Mouse (Mus musculus) liver, embryonic 15.5 days (tissue): ENCODE data around the gene Fstl3. TPM values are rescaled to one million over a fixed set of nuclear protein-coding genes. Genes with fewer than 3 reads are reported as not detected.

Source experiments
- ATAC-seq: fragments of 200-750 bp; cut with Nextera tagmentation; 2 replicates; pipeline ENCODE4 v1.8.0; 2017; ENCODE audit warnings: moderate number of reproducible peaks, mild to moderate bottlenecking, moderate library complexity; ENCODE audit not compliant: insufficient read depth
- H3K27ac ChIP-seq: fragments of 300-500 bp; sonication (generic); replicated peaks from 2 replicates; pipeline ENCODE4 v1.5.1; 2015; ENCODE audit warnings: mild to moderate bottlenecking, inconsistent platforms
- H3K27me3 ChIP-seq: fragments of 300-500 bp; sonication (generic); 2 replicates; pipeline ENCODE4 v1.6.1; 2015; ENCODE audit warnings: mild to moderate bottlenecking, inconsistent platforms
- H3K36me3 ChIP-seq: fragments of 300-500 bp; sonication (generic); replicated peaks from 2 replicates; pipeline ENCODE4 v1.6.1; 2015; ENCODE audit warnings: moderate library complexity, mild to moderate bottlenecking, inconsistent platforms
- H3K4me1 ChIP-seq: fragments of 300-500 bp; sonication (generic); replicated peaks from 2 replicates; pipeline ENCODE4 v1.6.1; 2015; ENCODE audit warnings: inconsistent platforms
- H3K4me2 ChIP-seq: fragments of 300-500 bp; sonication (generic); 2 replicates; pipeline ENCODE4 v1.6.1; 2015; ENCODE audit warnings: moderate library complexity, mild to moderate bottlenecking, inconsistent platforms
- H3K4me3 ChIP-seq: fragments of 300-500 bp; sonication (generic); replicated peaks from 2 replicates; pipeline ENCODE4 v1.5.1; 2015; ENCODE audit warnings: mild to moderate bottlenecking, inconsistent platforms
- H3K9ac ChIP-seq: fragments of 300-500 bp; sonication (generic); 2 replicates; pipeline ENCODE4 v1.6.1; 2015; ENCODE audit warnings: moderate library complexity, mild to moderate bottlenecking, inconsistent platforms
- H3K9me3 ChIP-seq: fragments of 300-500 bp; sonication (generic); replicated peaks from 2 replicates; pipeline ENCODE4 v1.6.1; 2016; ENCODE audit warnings: inconsistent platforms
- WGBS: fragments of 180-500 bp; shearing (Covaris S2); methylation state at CpG from one replicate; pipeline ENCODE4 v1.1.7; 2015; ENCODE audit warnings: mixed read lengths; ENCODE audit not compliant: insufficient replicate concordance; 5-methylcytosine and 5-hydroxymethylcytosine counted together
- polyA plus RNA-seq: library from polyadenylated mRNA; unstranded; fragments of >200 nt; fragmentation: Nextera tagmentation; extraction: Ambion mirVana; gene quantifications from 2 replicates; pipeline ENCODE4 v1.2.1, GENCODE M21; 2015

The Fstl3 gene
- polyA plus RNA-seq, 1 experiment from 2014 or later: 0.71 TPM

- Histone ChIP-seq H3K36me3 (no peaks in the 10 kb centered on the region), H3K9me3 (no peaks in the 10 kb centered on the region), H3K27ac (no peak overlapping the region), H3K27me3 (no peaks in the 10 kb centered on the region), H3K9ac (no peak overlapping the region), H3K4me2 (no peak overlapping the region), H3K4me3 (no peak overlapping the region), H3K4me1 (peaks cover 11% of the 10 kb centered on the region; the same call in 1 of the 2 replicates)
- ATAC-seq: no peak
- 73% methylated on average over 12 of the region's 12 CpGs for WGBS
Measured at GRCm38 (mm10) chr10:79815671-79816494, 38.8 kb downstream of the Fstl3 start.

GRCm38 (mm10) chr10:79817111-79817510 lies 40.0 kb downstream of the Fstl3 start:
- 50% methylated on average over 2 of the region's 2 CpGs for WGBS

GRCm38 (mm10) chr10:79818225-79818624 lies 41.2 kb downstream of the Fstl3 start:
- no peaks in the 10 kb centered on the region for H3K27me3 ChIP-seq
- peaks cover 11% of the 10 kb centered on the region for H3K4me1 ChIP-seq
- no peak overlapping the region for H3K4me3 ChIP-seq
- 43% methylated on average over 4 of the region's 4 CpGs for WGBS
- no peak overlapping the region for H3K27ac ChIP-seq
- no peak for ATAC-seq
- H3K4me2 ChIP-seq: no peak overlapping the region
- no peak overlapping the region for H3K9ac ChIP-seq
- no peaks in the 10 kb centered on the region for H3K36me3 ChIP-seq
- no peaks in the 10 kb centered on the region for H3K9me3 ChIP-seq

More at GRCm38 (mm10) chr10:79817111-79817510, 40.0 kb downstream of the Fstl3 start:
- no peak overlapping the region for H3K9ac ChIP-seq
- H3K4me3 ChIP-seq: no peak overlapping the region
- no peak overlapping the region for H3K27ac ChIP-seq
- H3K27me3 ChIP-seq: no peaks in the 10 kb centered on the region
- no peaks in the 10 kb centered on the region for H3K9me3 ChIP-seq
- no peak overlapping the region for H3K4me2 ChIP-seq
- H3K4me1 ChIP-seq: peaks cover 5% of the 10 kb centered on the region
- no peak for ATAC-seq
- H3K36me3 ChIP-seq: no peaks in the 10 kb centered on the region

- H3K27ac ChIP-seq: no peak overlapping the region
- H3K9me3 ChIP-seq: no peaks in the 10 kb centered on the region
- no peaks in the 10 kb centered on the region for H3K27me3 ChIP-seq
- no peak overlapping the region for H3K9ac ChIP-seq
- ATAC-seq: no peak
- H3K4me3 ChIP-seq: no peak overlapping the region
- 79% methylated on average over 17 of the region's 17 CpGs for WGBS
- peaks cover 21% of the 10 kb centered on the region for H3K4me1 ChIP-seq
- no peak overlapping the region for H3K4me2 ChIP-seq
- H3K36me3 ChIP-seq: no peaks in the 10 kb centered on the region
Measured at GRCm38 (mm10) chr10:79819606-79820005, 42.5 kb downstream of the Fstl3 start.

GRCm38 (mm10) chr10:79820277-79820676 lies 43.2 kb downstream of the Fstl3 start:
- H3K4me2 ChIP-seq: no peak overlapping the region
- ATAC-seq: no peak
- no peak overlapping the region for H3K9ac ChIP-seq
- no peak overlapping the region for H3K4me3 ChIP-seq
- H3K27me3 ChIP-seq: no peaks in the 10 kb centered on the region
- no peak overlapping the region for H3K27ac ChIP-seq
- WGBS: 70% methylated on average over 8 of the region's 8 CpGs
- no peaks in the 10 kb centered on the region for H3K9me3 ChIP-seq
- no peaks in the 10 kb centered on the region for H3K36me3 ChIP-seq
- peaks cover 24% of the 10 kb centered on the region for H3K4me1 ChIP-seq

GRCm38 (mm10) chr10:79820782-79821181 lies 43.7 kb downstream of the Fstl3 start, which contains the start of gene Misp:
Misp (plus strand) TSS chr10:79820989.
- no peaks in the 10 kb centered on the region for H3K9me3 ChIP-seq
- no peak within 1 kb of the TSS for H3K4me2 ChIP-seq
- no peak within 1 kb of the TSS for H3K27ac ChIP-seq
- H3K9ac ChIP-seq: no peak within 1 kb of the TSS
- no peak for ATAC-seq
- no peak within 1 kb of the TSS for H3K4me3 ChIP-seq
- H3K27me3 ChIP-seq: no peaks in the 10 kb centered on the region
- H3K36me3 ChIP-seq: no peaks in the 10 kb centered on the region
- H3K4me1 ChIP-seq: peaks cover 24% of the 10 kb centered on the region
- WGBS: 57% methylated on average over 11 of the region's 11 CpGs

- Histone ChIP-seq H3K36me3 (no peaks in the 10 kb centered on the region), H3K4me3 (no peak overlapping the region), H3K27me3 (no peaks in the 10 kb centered on the region), H3K27ac (no peak overlapping the region), H3K9me3 (no peaks in the 10 kb centered on the region), H3K9ac (no peak overlapping the region), H3K4me2 (no peak overlapping the region), H3K4me1 (peaks cover 24% of the 10 kb centered on the region)
- no peak for ATAC-seq
- WGBS: 74% methylated on average over 12 of the region's 12 CpGs
Measured at GRCm38 (mm10) chr10:79821731-79822130, 44.7 kb downstream of the Fstl3 start.

GRCm38 (mm10) chr10:79822372-79822771 lies 45.3 kb downstream of the Fstl3 start:
- Histone ChIP-seq H3K9me3 (no peaks in the 10 kb centered on the region), H3K4me1 (peaks cover 24% of the 10 kb centered on the region), H3K4me2 (peak overlapping the region; percentile 23; the same call in 1 of the 2 replicates), H3K27ac (no peak overlapping the region), H3K4me3 (no peak overlapping the region), H3K27me3 (no peaks in the 10 kb centered on the region), H3K9ac (no peak overlapping the region), H3K36me3 (no peaks in the 10 kb centered on the region)
- ATAC-seq: no peak
- 61% methylated on average over 17 of the region's 17 CpGs for WGBS

- Histone ChIP-seq H3K9ac (no peak overlapping the region), H3K27ac (no peak overlapping the region), H3K4me1 (peaks cover 24% of the 10 kb centered on the region), H3K36me3 (no peaks in the 10 kb centered on the region), H3K9me3 (no peaks in the 10 kb centered on the region), H3K4me2 (no peak overlapping the region), H3K27me3 (no peaks in the 10 kb centered on the region), H3K4me3 (no peak overlapping the region)
- ATAC-seq: no peak
- 52% methylated on average over 6 of the region's 6 CpGs for WGBS
Measured at GRCm38 (mm10) chr10:79823011-79823410, 45.9 kb downstream of the Fstl3 start.

GRCm38 (mm10) chr10:79824413-79824812 lies 47.3 kb downstream of the Fstl3 start:
- 24% methylated on average over 6 of the region's 6 CpGs for WGBS
- Histone ChIP-seq H3K9me3 (no peaks in the 10 kb centered on the region), H3K4me1 (peaks cover 24% of the 10 kb centered on the region), H3K4me2 (peak overlapping the region; percentile 36; the same call in 1 of the 2 replicates), H3K27ac (no peak overlapping the region), H3K36me3 (no peaks in the 10 kb centered on the region), H3K4me3 (no peak overlapping the region), H3K27me3 (no peaks in the 10 kb centered on the region), H3K9ac (no peak overlapping the region)
- ATAC-seq: no peak

- Histone ChIP-seq H3K9ac (no peak overlapping the region), H3K27me3 (no peaks in the 10 kb centered on the region; the same call in 1 of the 2 replicates), H3K4me2 (no peak overlapping the region), H3K27ac (no peak overlapping the region), H3K9me3 (no peaks in the 10 kb centered on the region), H3K4me1 (no peaks in the 10 kb centered on the region), H3K36me3 (no peaks in the 10 kb centered on the region), H3K4me3 (no peak overlapping the region)
- 57% methylated on average over 3 of the region's 3 CpGs for WGBS
- no peak for ATAC-seq
Measured at GRCm38 (mm10) chr10:79831583-79831982, 54.5 kb downstream of the Fstl3 start.
